In the genomic region with DNA sequence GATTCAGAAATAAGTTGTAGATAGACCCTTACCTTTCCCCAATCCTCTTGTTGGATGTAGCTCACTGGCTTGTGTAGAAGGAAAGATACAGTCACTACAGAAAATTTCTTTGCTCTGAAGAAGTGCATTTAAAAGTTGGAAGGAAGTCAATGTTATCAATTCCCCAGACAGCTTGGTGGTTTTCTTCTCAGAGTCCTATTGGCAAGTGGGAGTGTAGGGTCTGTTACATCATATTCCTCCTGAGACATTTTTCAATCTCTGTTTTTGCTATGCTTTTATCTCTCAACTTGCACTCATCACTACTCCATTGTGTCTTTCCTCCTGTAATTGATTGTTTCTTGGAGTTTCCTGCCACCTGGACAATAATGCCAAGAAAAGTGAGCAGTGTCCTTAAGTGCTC, we compare ENCODE assay signal across 36 mouse cellular contexts. TPM values are rescaled to one million over a fixed set of nuclear protein-coding genes. Genes with fewer than 3 reads are reported as not detected.
"Had no signal": no experiment of that assay in that cellular context is flagged by ENCODE, and none has a peak within 500 bp of the region (broad histone marks: within the 10 kb centered on the region; RNA-seq: fewer than 3 reads in every experiment).

Gene Mrgpra2b (minus strand): TSS at position 101 of the 400 bp plus-strand sequence.

- H3K4me3 ChIP-seq: heart, embryonic 10.5 days; heart, embryonic 12.5 days; hindbrain, embryonic 10.5 days; hindbrain, embryonic 12.5 days; hindbrain, embryonic 15.5 days; layer of hippocampus, adult 2 months; left cerebral cortex, adult 2 months; limb, embryonic 10.5 days; limb, embryonic 12.5 days had no signal

- DNase-seq: gastrocnemius, postnatal 14 days; gastrocnemius, postnatal 36 days; heart, adult 18-20 months; heart, postnatal 10 days; heart, postnatal 4 days; kidney, adult 11 months; kidney, adult 8-10 months; kidney, postnatal 10 days; kidney, postnatal 25 days; kidney, postnatal 4 days; liver had no signal

- H3K27me3 ChIP-seq: heart, embryonic 12.5 days; hindbrain, embryonic 12.5 days; hindbrain, embryonic 15.5 days; limb, embryonic 12.5 days had no signal

- H3K27ac ChIP-seq: heart, embryonic 10.5 days; hindbrain, embryonic 10.5 days; hindbrain, embryonic 12.5 days; hindbrain, embryonic 15.5 days; hindbrain, postnatal 0 days; layer of hippocampus, adult 2 months; left cerebral cortex, adult 2 months; limb, embryonic 10.5 days; limb, embryonic 12.5 days had no signal

- H3K36me3 ChIP-seq: heart, embryonic 10.5 days; heart, embryonic 12.5 days; hindbrain, embryonic 10.5 days; hindbrain, embryonic 12.5 days; hindbrain, embryonic 15.5 days; limb, embryonic 10.5 days; limb, embryonic 12.5 days had no signal

- H3K4me1 ChIP-seq: heart, embryonic 10.5 days; heart, embryonic 12.5 days; hindbrain, embryonic 10.5 days; hindbrain, embryonic 12.5 days; hindbrain, embryonic 15.5 days; limb, embryonic 10.5 days; limb, embryonic 12.5 days had no signal

- ATAC-seq: hindbrain, postnatal 0 days; intestine, embryonic 16.5 days had no signal

RNA-seq across cellular contexts. Expression of gene Mrgpra2b, which starts in this region (rescaled TPM):
- total RNA-seq: gastrocnemius, adult 18-20 months; gastrocnemius, adult 8-10 months; gastrocnemius, postnatal 14 days; gastrocnemius, postnatal 36 days; heart, adult 18-20 months; heart, adult 8-10 months; heart, postnatal 10 days; heart, postnatal 25 days; hindbrain, postnatal 0 days; layer of hippocampus, adult 2 months; layer of hippocampus, postnatal 10 days; layer of hippocampus, postnatal 25 days; left cerebral cortex, adult 2 months; left cerebral cortex, postnatal 14 days; left cerebral cortex, postnatal 36 days had no signal
- polyA plus RNA-seq: gonadal fat pad, adult 2 months; heart, embryonic 10.5 days; heart, embryonic 12.5 days; heart, embryonic 14.5 days; heart, embryonic 16.5 days; hindbrain, embryonic 10.5 days; hindbrain, embryonic 12.5 days; hindbrain, embryonic 15.5 days; hindbrain, postnatal 0 days; intestine, embryonic 14.5 days; intestine, embryonic 16.5 days; kidney, embryonic 14.5 days; kidney, embryonic 16.5 days; limb, embryonic 10.5 days; limb, embryonic 12.5 days had no signal
